Mouse (Mus musculus) kidney, adult 2 months (tissue): ENCODE results near the gene Nek9. TPM values are rescaled to one million over a fixed set of nuclear protein-coding genes. Genes with fewer than 3 reads are reported as not detected.

ENCODE experiments used
- DNase-seq: peaks from one replicate; pipeline ENCODE4 v3.0.0; 2021
- H3K27ac ChIP-seq: fragments of 200-500 bp; 2 replicates; pipeline ENCODE4 v1.5.1; 2012; ENCODE audit warnings: low read depth, low read length, control low read depth, inconsistent platforms; ENCODE audit not compliant: insufficient read depth
- H3K27me3 ChIP-seq: fragments of 200-500 bp; replicated peaks from 2 replicates; pipeline ENCODE4 v1.6.1; 2012; ENCODE audit warnings: mild to moderate bottlenecking, moderate library complexity, low read length, inconsistent platforms; ENCODE audit not compliant: control insufficient read depth, insufficient read depth
- H3K36me3 ChIP-seq: fragments of 200-500 bp; 2 replicates; pipeline ENCODE4 v1.6.1; 2012; ENCODE audit warnings: mild to moderate bottlenecking, moderate library complexity, low read length, inconsistent platforms; ENCODE audit not compliant: control insufficient read depth, insufficient read depth
- H3K4me1 ChIP-seq: fragments of 200-500 bp; 2 replicates; pipeline ENCODE4 v1.6.1; 2011; ENCODE audit warnings: low read length; ENCODE audit not compliant: control insufficient read depth, insufficient read depth
- H3K4me3 ChIP-seq: fragments of 200-500 bp; 2 replicates; pipeline ENCODE4 v1.5.1; 2011; ENCODE audit warnings: mild to moderate bottlenecking, low read depth, low read length, control low read depth; ENCODE audit not compliant: insufficient read depth
- CTCF ChIP-seq: fragments of 200-500 bp; conservative IDR thresholded peaks from 2 replicates; pipeline ENCODE4 v1.5.1; 2011; ENCODE audit warnings: low read depth, mild to moderate bottlenecking, control low read depth, low read length, moderate library complexity, mixed read lengths; ENCODE audit not compliant: insufficient read depth, insufficient read length
- POLR2A ChIP-seq: fragments of 200-500 bp; IDR thresholded peaks from one replicate; pipeline ENCODE4 v1.6.1; 2011; ENCODE audit warnings: low read depth, low read length, control low read depth
- WGBS: fragments of 180-500 bp; shearing (Covaris S2); methylation state at CpG from one replicate; pipeline ENCODE4 v1.1.7; 2018; 5-methylcytosine and 5-hydroxymethylcytosine counted together
- polyA plus RNA-seq: library from polyadenylated mRNA; depleted of rRNA; stranded (reverse); fragments of >200 nt; gene quantifications from 2 replicates; pipeline ENCODE4 v1.2.3, GENCODE M21; 2012

Gene Nek9
- polyA plus RNA-seq, 1 experiment = 27.8 TPM

DNA sequence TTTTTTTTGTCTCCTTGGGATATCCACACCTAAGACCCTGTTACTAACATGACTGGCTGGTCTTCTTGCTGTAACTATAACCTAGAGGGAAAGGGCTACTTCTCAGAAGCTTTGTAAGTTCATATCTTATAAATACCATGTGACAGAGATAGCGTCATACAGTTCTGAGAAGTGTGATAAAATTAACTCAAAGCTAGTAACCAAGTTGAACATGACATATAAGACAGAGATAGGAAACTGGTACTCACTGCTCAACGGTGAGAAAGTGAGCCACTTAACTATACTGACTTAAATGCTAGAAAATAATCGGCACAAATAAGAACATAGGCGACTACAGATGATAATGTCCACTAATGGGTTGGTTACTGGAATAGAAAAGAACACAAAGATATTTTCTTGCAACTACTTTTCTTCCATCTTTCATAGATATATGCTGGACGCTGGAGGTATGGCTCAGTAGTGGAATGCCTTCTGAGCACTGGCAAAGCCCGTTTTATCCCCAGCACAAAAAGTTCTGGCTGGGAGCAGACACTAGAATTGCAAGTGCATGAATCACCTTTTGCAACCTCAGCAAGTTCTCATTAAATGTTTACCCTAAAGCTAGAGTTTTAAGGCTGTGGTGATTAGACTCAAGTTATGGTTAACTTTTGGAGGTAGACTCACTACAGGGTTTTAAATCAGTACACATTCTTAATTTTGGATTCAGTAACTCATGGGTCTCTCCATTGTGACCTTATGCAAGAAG is 1.4 kb downstream of the Nek9 start:
- no peak overlapping the region for H3K4me3 ChIP-seq
- H3K27ac ChIP-seq = no peak overlapping the region
- peaks cover 5% of the 10 kb centered on the region; the same call in 1 of the 2 replicates for H3K4me1 ChIP-seq
- H3K36me3 ChIP-seq = peaks cover 6% of the 10 kb centered on the region
- 73% methylated on average over 6 of the region's 6 CpGs for WGBS
- no peak for DNase-seq
- no peak for TF ChIP-seq CTCF
- no peak for TF ChIP-seq POLR2A
- no peaks in the 10 kb centered on the region for H3K27me3 ChIP-seq

DNA sequence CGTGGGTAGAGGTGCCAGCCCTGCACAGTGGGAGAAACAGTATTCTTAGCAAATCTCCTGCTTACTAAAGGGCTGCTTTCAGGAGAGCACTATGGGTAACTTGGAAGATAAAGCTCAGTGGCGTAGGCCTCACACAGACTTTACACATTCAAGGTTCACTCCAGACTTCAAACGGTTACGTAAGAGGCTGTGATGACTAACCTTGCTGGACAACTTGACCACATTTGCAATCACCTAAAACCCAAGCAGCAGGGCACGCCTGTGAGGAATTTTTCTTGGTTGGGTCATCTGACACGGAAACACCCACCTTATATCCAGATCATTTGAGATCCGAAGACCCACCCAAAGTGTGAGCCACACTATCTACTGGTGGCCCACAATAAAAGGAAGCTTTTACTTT is 9.0 kb downstream of the Nek9 start:
- Histone ChIP-seq H3K27ac (no peak overlapping the region), H3K36me3 (peaks cover 11% of the 10 kb centered on the region), H3K27me3 (no peaks in the 10 kb centered on the region), H3K4me3 (no peak overlapping the region), H3K4me1 (no peaks in the 10 kb centered on the region)
- TF ChIP-seq POLR2A (no peak), CTCF (no peak)
- WGBS = 78% methylated on average over 7 of the region's 7 CpGs
- peak; percentile 48 for DNase-seq

GRCm38 (mm10) chr12:85308651-85309050 is 30.5 kb downstream of the Nek9 start:
- TF ChIP-seq CTCF = no peak
- TF ChIP-seq POLR2A = no peak
- no peak for DNase-seq
- peaks cover 11% of the 10 kb centered on the region for H3K36me3 ChIP-seq
- H3K4me3 ChIP-seq = no peak overlapping the region
- H3K27me3 ChIP-seq = no peaks in the 10 kb centered on the region
- 77% methylated on average over 3 of the region's 3 CpGs for WGBS
- no peak overlapping the region for H3K27ac ChIP-seq
- peaks cover 8% of the 10 kb centered on the region; the same call in 1 of the 2 replicates for H3K4me1 ChIP-seq

DNA sequence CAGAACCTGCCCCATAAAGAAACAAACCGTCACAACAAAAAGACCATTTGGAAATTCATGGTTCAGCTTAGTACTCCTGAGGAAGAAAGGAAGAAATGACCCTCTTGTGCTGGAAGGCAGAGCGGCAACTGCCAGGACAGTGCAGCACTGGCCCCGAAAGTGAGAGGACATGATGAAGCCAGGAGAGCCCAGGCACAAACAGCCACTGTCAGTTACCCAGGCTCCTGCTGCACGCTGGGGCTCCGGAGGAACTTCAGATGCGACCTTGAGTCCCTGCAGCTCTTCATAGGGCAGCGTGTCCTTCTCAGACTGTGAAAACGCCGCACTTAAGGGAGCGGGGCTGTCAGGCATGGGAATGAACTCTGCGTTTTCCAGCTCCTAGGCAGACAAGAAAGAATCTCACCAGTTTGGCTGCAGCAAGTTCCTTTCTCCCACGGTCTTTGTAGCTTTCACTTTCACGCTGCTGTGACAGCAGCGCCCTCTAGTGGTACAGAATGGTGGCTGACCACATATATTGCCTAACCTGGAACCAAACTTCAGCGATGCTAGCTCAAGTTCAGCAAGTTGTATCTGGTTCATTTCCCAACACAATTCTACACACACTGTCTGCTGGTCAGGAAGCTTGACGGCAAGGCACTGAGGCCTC is 33.8 kb downstream of the Nek9 start:
- H3K27ac ChIP-seq = peak overlapping the region; percentile 11; the same call in 1 of the 2 replicates
- H3K36me3 ChIP-seq = peaks cover 7% of the 10 kb centered on the region; the same call in 1 of the 2 replicates
- TF ChIP-seq CTCF (peak; percentile 100), POLR2A (no peak)
- 25% methylated on average over 16 of the region's 16 CpGs for WGBS
- DNase-seq = peak; percentile 90
- peaks cover 11% of the 10 kb centered on the region; the same call in 1 of the 2 replicates for H3K4me1 ChIP-seq
- peak overlapping the region; percentile 32; the same call in 1 of the 2 replicates for H3K4me3 ChIP-seq
- H3K27me3 ChIP-seq = no peaks in the 10 kb centered on the region

GRCm38 (mm10) chr12:85304725-85305124 is 34.4 kb downstream of the Nek9 start:
- Histone ChIP-seq H3K27me3 (no peaks in the 10 kb centered on the region), H3K4me1 (peaks cover 11% of the 10 kb centered on the region; the same call in 1 of the 2 replicates), H3K27ac (no peak overlapping the region; the same call in 1 of the 2 replicates), H3K4me3 (no peak overlapping the region), H3K36me3 (peaks cover 7% of the 10 kb centered on the region; the same call in 1 of the 2 replicates)
- DNase-seq = peak; percentile 17
- no peak for TF ChIP-seq POLR2A
- TF ChIP-seq CTCF = no peak
- WGBS = 46% methylated on average over 4 of the region's 4 CpGs

- H3K36me3 ChIP-seq = peaks cover 5% of the 10 kb centered on the region; the same call in 1 of the 2 replicates
- peak; percentile 73 for DNase-seq
These were observed 35.9 kb downstream of the Nek9 start for GRCm38 (mm10) chr12:85303256-85303655.

DNA sequence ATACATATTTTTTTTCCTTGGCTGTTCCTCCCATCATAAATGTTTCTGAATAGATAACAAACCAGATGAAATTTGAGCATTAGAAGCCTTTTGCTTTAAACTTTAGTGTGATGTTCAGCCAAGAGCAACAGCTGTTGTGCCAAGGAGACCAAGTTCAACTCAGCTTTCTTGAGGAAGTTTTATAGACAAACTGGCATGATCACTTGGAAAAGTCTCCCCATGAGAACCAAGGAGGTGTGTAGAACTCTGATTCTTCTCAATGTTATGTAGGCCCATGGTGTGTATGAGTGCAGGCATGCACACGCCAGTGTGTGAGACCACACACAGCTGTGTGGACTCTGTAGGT is 40.4 kb downstream of the Nek9 start:
- peak; percentile 54 for DNase-seq
- H3K27ac ChIP-seq = peak overlapping the region; percentile 16; the same call in 1 of the 2 replicates
- 50% methylated on average over 1 of the region's 1 CpGs for WGBS
- no peaks in the 10 kb centered on the region for H3K27me3 ChIP-seq
- H3K4me3 ChIP-seq = no peak overlapping the region
- TF ChIP-seq CTCF = no peak
- no peak for TF ChIP-seq POLR2A
- no peaks in the 10 kb centered on the region; the same call in 1 of the 2 replicates for H3K36me3 ChIP-seq
- H3K4me1 ChIP-seq = peaks cover 22% of the 10 kb centered on the region

More at GRCm38 (mm10) chr12:85303256-85303655, 35.9 kb downstream of the Nek9 start:
- 43% methylated on average over 2 of the region's 2 CpGs for WGBS
- H3K4me3 ChIP-seq = no peak overlapping the region
- H3K27ac ChIP-seq = no peak overlapping the region
- TF ChIP-seq CTCF (no peak), POLR2A (no peak)
- H3K27me3 ChIP-seq = no peaks in the 10 kb centered on the region
- H3K4me1 ChIP-seq = peaks cover 18% of the 10 kb centered on the region
